Mouse (Mus musculus): ENCODE measurements around the gene Tmod4. TPM values are rescaled to one million over a fixed set of nuclear protein-coding genes. Genes with fewer than 3 reads are reported as not detected.

The Tmod4 gene
- polyA plus RNA-seq, 1 experiment from 2014 or later, result 1.0 TPM

Small RNA genes lying within 50 kb of the gene (microRNA-seq; reads per million reads assigned to microRNA genes)
- gene Mir8099-1, result not detected

Other genes starting within 250 kb of the Tmod4 start
- gene Psmb4, start 237.5 kb upstream of the Tmod4 start, polyA plus RNA-seq (2015; fragmentation: Nextera tagmentation; extraction: Ambion mirVana), result 375 and 391 TPM in 2 replicates
- 7.7 and 9.0 TPM in 2 replicates for gene Selenbp1, start 191.4 kb upstream of the Tmod4 start, polyA plus RNA-seq (2015; fragmentation: Nextera tagmentation; extraction: Ambion mirVana)
- gene Rfx5, start 170.4 kb upstream of the Tmod4 start, polyA plus RNA-seq (2015; fragmentation: Nextera tagmentation; extraction: Ambion mirVana), result 5.0 and 5.2 TPM in 2 replicates
- gene Pi4kb, start 149.7 kb upstream of the Tmod4 start, polyA plus RNA-seq (2015; fragmentation: Nextera tagmentation; extraction: Ambion mirVana), result 24.7 and 25.3 TPM in 2 replicates
- 26.2 and 28.1 TPM in 2 replicates for gene Zfp687, start 109.0 kb upstream of the Tmod4 start, polyA plus RNA-seq (2015; fragmentation: Nextera tagmentation; extraction: Ambion mirVana)
- gene Psmd4, start 81.9 kb upstream of the Tmod4 start, polyA plus RNA-seq (2015; fragmentation: Nextera tagmentation; extraction: Ambion mirVana), result 293 and 295 TPM in 2 replicates
- gene Pip5k1a, start 17.5 kb upstream of the Tmod4 start, polyA plus RNA-seq (2015; fragmentation: Nextera tagmentation; extraction: Ambion mirVana), result 19.9 and 20.5 TPM in 2 replicates
- gene Vps72, start 13.5 kb upstream of the Tmod4 start, polyA plus RNA-seq (2015; fragmentation: Nextera tagmentation; extraction: Ambion mirVana), result 256 and 262 TPM in 2 replicates
- 99.2 and 103 TPM in 2 replicates for gene Scnm1, start 9.5 kb downstream of the Tmod4 start, polyA plus RNA-seq (2015; fragmentation: Nextera tagmentation; extraction: Ambion mirVana)
- 36.2 and 38.1 TPM in 2 replicates for gene Lysmd1, start 9.6 kb downstream of the Tmod4 start, polyA plus RNA-seq (2015; fragmentation: Nextera tagmentation; extraction: Ambion mirVana)
- 2.3 and 2.8 TPM in 2 replicates for gene Tnfaip8l2, start 17.9 kb downstream of the Tmod4 start, polyA plus RNA-seq (2015; fragmentation: Nextera tagmentation; extraction: Ambion mirVana)
- gene Sema6c, start 36.0 kb downstream of the Tmod4 start, polyA plus RNA-seq (2015; fragmentation: Nextera tagmentation; extraction: Ambion mirVana), result 23.4 and 37.6 TPM in 2 replicates
- gene Gabpb2, start 93.4 kb downstream of the Tmod4 start, polyA plus RNA-seq (2015; fragmentation: Nextera tagmentation; extraction: Ambion mirVana), result 5.5 and 5.7 TPM in 2 replicates
- 66.8 and 68.4 TPM in 2 replicates for gene Cdc42se1, start 104.3 kb downstream of the Tmod4 start, polyA plus RNA-seq (2015; fragmentation: Nextera tagmentation; extraction: Ambion mirVana)
- 253 and 276 TPM in 2 replicates for gene Mllt11, start 107.7 kb downstream of the Tmod4 start, polyA plus RNA-seq (2015; fragmentation: Nextera tagmentation; extraction: Ambion mirVana)
- gene Gm128, start 117.1 kb downstream of the Tmod4 start, polyA plus RNA-seq (2015; fragmentation: Nextera tagmentation; extraction: Ambion mirVana), result 0.23 and 0.26 TPM in 2 replicates
- gene Bnipl, start 126.7 kb downstream of the Tmod4 start, polyA plus RNA-seq (2015; fragmentation: Nextera tagmentation; extraction: Ambion mirVana), result 0.17 TPM in 1 of 2 replicates, not detected in the other
- 47.5 and 50.5 TPM in 2 replicates for gene Mindy1, start 156.9 kb downstream of the Tmod4 start, polyA plus RNA-seq (2015; fragmentation: Nextera tagmentation; extraction: Ambion mirVana)
- 46.4 and 50.1 TPM in 2 replicates for gene Prune1, start 157.6 kb downstream of the Tmod4 start, polyA plus RNA-seq (2015; fragmentation: Nextera tagmentation; extraction: Ambion mirVana)
- gene Anxa9, start 182.7 kb downstream of the Tmod4 start, polyA plus RNA-seq (2015; fragmentation: Nextera tagmentation; extraction: Ambion mirVana), result 0.58 and 0.63 TPM in 2 replicates
- gene Cers2, start 190.3 kb downstream of the Tmod4 start, polyA plus RNA-seq (2015; fragmentation: Nextera tagmentation; extraction: Ambion mirVana), result 91.3 and 93.8 TPM in 2 replicates
- 45.7 and 49.9 TPM in 2 replicates for gene Setdb1, start 232.7 kb downstream of the Tmod4 start, polyA plus RNA-seq (2015; fragmentation: Nextera tagmentation; extraction: Ambion mirVana)

Data from midbrain, embryonic 13.5 days (tissue).